Mouse (Mus musculus) liver, embryonic 14.5 days (tissue): ENCODE results near the gene Kat7.

Experiments used
- CTCF ChIP-seq: IDR thresholded peaks from 2 replicates; pipeline ENCODE4 v1.5.1; 2016; ENCODE audit warnings: antibody characterized with exemption, low read depth, control low read depth
- EP300 ChIP-seq: IDR thresholded peaks from 2 replicates; pipeline ENCODE4 v1.6.1; 2016; ENCODE audit warnings: antibody characterized with exemption, low read depth

- TF ChIP-seq CTCF = no peak
- TF ChIP-seq EP300 = no peak
Observed at GRCm38 (mm10) chr11:95330662-95331061, 20.6 kb upstream of the Kat7 start.
